Mouse (Mus musculus) forelimb bud, embryonic 11.5 days (tissue): ENCODE data around the gene Kctd7.

ENCODE experiments used
- DNase-seq: peaks from one replicate; pipeline ENCODE4 v3.0.0-alpha.2; 2012; ENCODE audit warnings: low read depth, low spot score

The Kctd7 gene

GRCm38 (mm10) chr5:130192356-130192944 lies 47.8 kb downstream of the Kctd7 start:
- DNase-seq = no peak

- no peak for DNase-seq
These were observed 49.1 kb downstream of the Kctd7 start for GRCm38 (mm10) chr5:130193760-130194159.

- no peak for DNase-seq
These were observed 51.6 kb downstream of the Kctd7 start for GRCm38 (mm10) chr5:130196307-130196706.

GRCm38 (mm10) chr5:130197454-130197853 lies 52.8 kb downstream of the Kctd7 start:
- DNase-seq = no peak

- DNase-seq = no peak
These were observed 53.3 kb downstream of the Kctd7 start for GRCm38 (mm10) chr5:130197981-130198380.

- no peak for DNase-seq
These were observed 55.8 kb downstream of the Kctd7 start for GRCm38 (mm10) chr5:130200233-130201029.

- DNase-seq = no peak
These were observed 59.3 kb downstream of the Kctd7 start for GRCm38 (mm10) chr5:130203948-130204347.

- DNase-seq = no peak
These were observed 59.9 kb downstream of the Kctd7 start for GRCm38 (mm10) chr5:130204560-130204959.
